Mouse (Mus musculus) CH12.LX (cell line): ENCODE data around the gene Msi2.

ENCODE experiments used
- BHLHE40 ChIP-seq: IDR thresholded peaks from 2 replicates; pipeline ENCODE4 v1.6.1; 2011; ENCODE audit warnings: mild to moderate bottlenecking, low read depth, low read length, improper control_type of control experiment
- CHD1 ChIP-seq: IDR thresholded peaks from 2 replicates; pipeline ENCODE4 v1.6.1; 2012; ENCODE audit warnings: low read depth, low read length, improper control_type of control experiment, inconsistent platforms
- CTCF ChIP-seq, 2 experiments: IDR thresholded peaks in 1 of 2; conservative IDR thresholded peaks in 1 of 2; 2 replicates each; pipeline ENCODE4 v1.5.1; 2011 to 2012; ENCODE audit warnings: low read depth in 2 of 2, low read length in 2 of 2, improper control_type of control experiment in 1 of 2, inconsistent platforms in 1 of 2, mild to moderate bottlenecking in 1 of 2, moderate library complexity in 1 of 2
- E2F4 ChIP-seq: IDR thresholded peaks from 2 replicates; pipeline ENCODE4 v1.6.1; 2011; ENCODE audit warnings: low read depth, low read length, improper control_type of control experiment; ENCODE audit not compliant: insufficient replicate concordance
- EP300 ChIP-seq: IDR thresholded peaks from 2 replicates; pipeline ENCODE4 v1.6.1; 2011; ENCODE audit warnings: low read length, improper control_type of control experiment
- JUN ChIP-seq: IDR thresholded peaks from 2 replicates; pipeline ENCODE4 v1.6.1; 2011; ENCODE audit warnings: low read depth, mild to moderate bottlenecking, low read length, improper control_type of control experiment, moderate library complexity; ENCODE audit not compliant: insufficient read depth
- NRF1 ChIP-seq: IDR thresholded peaks from 2 replicates; pipeline ENCODE4 v1.6.1; 2014; ENCODE audit warnings: low read depth, mild to moderate bottlenecking, inconsistent platforms, low read length, improper control_type of control experiment, moderate library complexity
- POLR2A ChIP-seq: IDR thresholded peaks from 2 replicates; pipeline ENCODE4 v1.6.1; 2011; ENCODE audit warnings: low read depth, mild to moderate bottlenecking, improper control_type of control experiment, low read length
- POLR2AphosphoS2 ChIP-seq: IDR thresholded peaks from 2 replicates; pipeline ENCODE4 v1.6.1; 2011; ENCODE audit warnings: low read depth, low read length, improper control_type of control experiment
- TBP ChIP-seq: conservative IDR thresholded peaks from 2 replicates; pipeline ENCODE4 v1.6.1; 2011; ENCODE audit warnings: low read depth, low read length, improper control_type of control experiment
- UBTF ChIP-seq: IDR thresholded peaks from 2 replicates; pipeline ENCODE4 v1.6.1; 2012; ENCODE audit warnings: low read depth, mild to moderate bottlenecking, inconsistent platforms, low read length, improper control_type of control experiment, moderate library complexity
- ZC3H11A ChIP-seq: IDR thresholded peaks from 2 replicates; pipeline ENCODE4 v1.6.1; 2012; ENCODE audit warnings: low read depth, mild to moderate bottlenecking, inconsistent platforms, low read length, improper control_type of control experiment

DNA sequence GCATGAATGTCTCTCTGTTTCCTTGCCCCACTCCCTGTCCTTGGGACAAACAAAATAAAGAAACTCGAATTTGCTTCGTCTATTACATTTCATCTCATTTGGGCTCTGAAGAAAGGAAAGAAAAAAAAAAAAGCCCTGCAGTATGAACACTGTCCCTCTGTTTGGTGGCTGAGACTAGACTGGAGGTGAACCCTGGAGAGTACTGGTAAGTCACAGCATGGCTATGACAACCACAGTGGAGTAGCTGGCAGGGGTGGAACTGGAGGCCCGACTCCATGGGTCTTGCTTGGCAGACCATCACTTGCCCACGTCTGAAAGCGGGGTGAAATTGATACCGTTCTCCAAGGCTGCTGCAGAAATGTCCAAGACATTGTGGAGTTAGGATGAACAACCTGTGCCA lies 71.8 kb downstream of the Msi2 start:
- no peak for TF ChIP-seq UBTF
- no peak for TF ChIP-seq EP300
- no peak for TF ChIP-seq POLR2AphosphoS2
- TF ChIP-seq CTCF (conservative IDR thresholded peaks at IDR 0.05 in 1 of 2, IDR thresholded peaks at IDR 0.05 in 1 of 2; ENCODE audit: low read depth in 2 of 2, low read length in 2 of 2), result no peak
- TF ChIP-seq POLR2A, result no peak
- TF ChIP-seq CHD1, result no peak
- TF ChIP-seq BHLHE40, result no peak
- TF ChIP-seq ZC3H11A, result no peak
- TF ChIP-seq NRF1, result no peak
- no peak for TF ChIP-seq JUN
- TF ChIP-seq TBP, result no peak
- no peak for TF ChIP-seq E2F4
